In the genomic region with DNA sequence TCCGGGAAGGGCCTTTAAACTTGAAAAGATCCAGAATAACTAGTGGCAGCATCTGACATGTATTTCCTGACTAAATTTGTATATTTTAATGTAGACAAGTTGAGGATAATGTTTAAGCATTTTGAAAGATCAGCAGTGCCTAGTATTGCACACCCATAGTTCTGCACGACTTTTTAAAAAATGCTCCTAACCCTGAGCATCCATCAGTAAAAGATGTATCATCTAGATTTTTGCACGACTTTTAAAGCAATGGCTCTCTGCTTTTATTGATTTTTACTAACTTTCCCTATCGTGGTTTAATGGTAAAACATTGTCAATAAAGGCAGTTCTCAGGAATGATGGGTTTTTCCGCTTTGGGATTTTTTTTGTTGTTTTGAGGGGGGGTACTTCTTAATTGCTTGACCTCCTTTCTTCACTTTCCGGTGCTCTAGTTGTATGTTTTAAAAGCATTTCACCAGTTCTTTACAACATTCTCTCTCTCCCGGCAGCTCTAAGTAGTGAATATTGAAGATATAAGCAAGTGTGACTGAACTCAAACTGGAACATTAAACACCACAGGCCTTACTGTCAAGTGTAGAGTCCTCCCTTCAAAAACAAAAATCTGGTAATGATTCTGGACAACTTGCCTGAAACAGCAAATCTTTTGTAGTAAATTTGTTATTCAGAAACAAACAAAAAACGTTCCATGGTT, we compare ENCODE assay signal across 9 mouse cellular contexts. TPM values are rescaled to one million over a fixed set of nuclear protein-coding genes. Genes with fewer than 3 reads are reported as not detected.
DNase-seq lines count a peak whose midpoint lies in the region; ATAC-seq and TF ChIP-seq lines count a peak whose summit lies in the region.
"Had no signal": no experiment of that assay in that cellular context is flagged by ENCODE, and none has a peak within 500 bp of the region (broad histone marks: within the 10 kb centered on the region; RNA-seq: fewer than 3 reads in every experiment).

No protein-coding gene starts in this region.

- H3K9me3 ChIP-seq in lung, embryonic 15.5 days = no peaks in the 10 kb centered on the region
- H3K9me3 ChIP-seq in limb, embryonic 11.5 days (ENCODE audit: control insufficient read depth, low read length) = no peaks in the 10 kb centered on the region

- peak overlapping the region; percentile 47 for H3K4me3 ChIP-seq in lung, embryonic 15.5 days
- H3K4me3 ChIP-seq in embryonic fibroblast, embryonic 13.5 days (ENCODE audit: insufficient read depth, low read length) = no peak overlapping the region
- peak overlapping the region; percentile 33 for H3K4me3 ChIP-seq in limb, embryonic 11.5 days (ENCODE audit: low read depth, low read length)

- peak overlapping the region; percentile 97 for H3K27ac ChIP-seq in lung, embryonic 15.5 days
- peak overlapping the region; percentile 99 for H3K27ac ChIP-seq in embryonic fibroblast, embryonic 13.5 days (ENCODE audit: insufficient read depth, low read length)
- peak overlapping the region; percentile 86 for H3K27ac ChIP-seq in limb, embryonic 11.5 days (replicated peaks; ENCODE audit: low read depth, low read length)

- H3K4me2 ChIP-seq in lung, embryonic 15.5 days = peak overlapping the region; percentile 57
- H3K4me2 ChIP-seq in limb, embryonic 11.5 days (ENCODE audit: low read depth, severe bottlenecking) = peak overlapping the region; percentile 43

- DNase-seq in lung, postnatal 36 days = no peak
- DNase-seq in limb, embryonic 11.5 days (ENCODE audit: low spot score) = no peak
- peak; percentile 29 for DNase-seq in retina, embryonic 14.5 days (ENCODE audit: low spot score)
- no peak for DNase-seq in spleen, postnatal 10 days (ENCODE audit: low spot score in 2 of 2)
- DNase-seq in right cerebral cortex, postnatal 4 days = no peak
- DNase-seq in layer of hippocampus, postnatal 25 days (ENCODE audit: extremely low spot score in 1 of 2, low spot score in 1 of 2) = no peak

- H3K9ac ChIP-seq in lung, embryonic 15.5 days = peak overlapping the region; percentile 22; the same call in 1 of the 2 replicates
- peak overlapping the region; percentile 56 for H3K9ac ChIP-seq in limb, embryonic 11.5 days (ENCODE audit: low read length)

- no peak for ATAC-seq in lung, embryonic 15.5 days (ENCODE audit: borderline replicate concordance, extremely low read depth, low FRiP score, low TSS enrichment)
- no peak for ATAC-seq in limb, embryonic 11.5 days (ENCODE audit: insufficient number of reproducible peaks, low FRiP score, low TSS enrichment, low read depth)

- no peaks in the 10 kb centered on the region for H3K27me3 ChIP-seq in lung, embryonic 15.5 days
- no peaks in the 10 kb centered on the region for H3K27me3 ChIP-seq in limb, embryonic 11.5 days (ENCODE audit: control insufficient read depth, insufficient read depth, low read length)

- no peak for TF ChIP-seq CTCF in embryonic fibroblast, embryonic 13.5 days (IDR thresholded peaks at IDR 0.05; ENCODE audit: borderline replicate concordance, insufficient read depth, low read length)

- H3K36me3 ChIP-seq in lung, embryonic 15.5 days = peaks cover 10% of the 10 kb centered on the region; the same call in 1 of the 2 replicates
- no peaks in the 10 kb centered on the region for H3K36me3 ChIP-seq in limb, embryonic 11.5 days (ENCODE audit: control insufficient read depth, insufficient read depth, low read length)

- no peak for TF ChIP-seq POLR2A in embryonic fibroblast, embryonic 13.5 days (IDR thresholded peaks at IDR 0.05; ENCODE audit: low read depth, low read length)

- 0 out of 2 replicates have a peak, but pooled peaks cover 5% of the 10 kb centered on the region for H3K4me1 ChIP-seq in lung, embryonic 15.5 days
- no peaks in the 10 kb centered on the region for H3K4me1 ChIP-seq in embryonic fibroblast, embryonic 13.5 days (ENCODE audit: control insufficient read depth, insufficient read depth, low read length)
- H3K4me1 ChIP-seq in limb, embryonic 11.5 days (ENCODE audit: control insufficient read depth, insufficient read depth, low read length) = no peaks in the 10 kb centered on the region

- 17% methylated on average over 8 of the region's 8 CpGs for WGBS in lung, embryonic 15.5 days
- WGBS in limb, embryonic 11.5 days = 26% methylated on average over 8 of the region's 8 CpGs

RNA-seq across cellular contexts. Expression of a gene that starts 12.8 kb away (rescaled TPM):
- polyA plus RNA-seq in lung, embryonic 15.5 days (2015; fragmentation: Nextera tagmentation; extraction: Ambion mirVana) = not detected in 2 replicates
- not detected in 2 replicates for polyA plus RNA-seq in embryonic fibroblast, embryonic 13.5 days (2011; ENCODE audit: insufficient read length, low read depth, missing spikeins)
- not detected in 2 replicates for polyA plus RNA-seq in limb, embryonic 11.5 days (2014; fragmentation: Nextera tagmentation; extraction: Ambion mirVana)
- total RNA-seq in layer of hippocampus, postnatal 25 days (2021) = not detected
- total RNA-seq: layer of hippocampus, adult 18-20 months had no signal
